Mouse (Mus musculus): ENCODE data around the gene Nphp1.
A peak's percentile ranks its signal among the peaks of the same experiment; 100 is the strongest.

Nphp1 gene

GRCm38 (mm10) chr2:127788440-127789116, at the start of gene Nphp1:
Nphp1 (minus strand) TSS chr2:127788897.
- DNase-seq = peak; percentile 88

- DNase-seq = no peak
Measured at GRCm38 (mm10) chr2:127832833-127833190, 44.1 kb upstream of the Nphp1 start.

- peak; percentile 10 for DNase-seq
Measured at GRCm38 (mm10) chr2:127832103-127832832, 43.6 kb upstream of the Nphp1 start.

- peak; percentile 92 for DNase-seq
Measured at GRCm38 (mm10) chr2:127831401-127832102, 42.9 kb upstream of the Nphp1 start, which contains the start of gene Bub1. Bub1 (minus strand) TSS chr2:127831865.

GRCm38 (mm10) chr2:127791919-127792603, 3.4 kb upstream of the Nphp1 start, which contains the start of gene Mtln:
Mtln (minus strand) TSS chr2:127792488.
- DNase-seq = peak; percentile 90

- no peak for DNase-seq
Measured at GRCm38 (mm10) chr2:127789651-127790270, 1.1 kb upstream of the Nphp1 start.

- DNase-seq = no peak
Measured at GRCm38 (mm10) chr2:127789138-127789537, 441 bp upstream of the Nphp1 start.

- DNase-seq = no peak
Measured at GRCm38 (mm10) chr2:127787226-127787625, 1.5 kb downstream of the Nphp1 start.

- no peak for DNase-seq
Measured at GRCm38 (mm10) chr2:127778451-127778850, 10.2 kb downstream of the Nphp1 start.

- DNase-seq = no peak
Measured at GRCm38 (mm10) chr2:127775013-127775412, 13.7 kb downstream of the Nphp1 start.

GRCm38 (mm10) chr2:127774578-127774941, 14.1 kb downstream of the Nphp1 start:
- no peak for DNase-seq

GRCm38 (mm10) chr2:127773938-127774577, 14.6 kb downstream of the Nphp1 start:
- no peak for DNase-seq

GRCm38 (mm10) chr2:127761587-127761986, 27.1 kb downstream of the Nphp1 start:
- no peak for DNase-seq

GRCm38 (mm10) chr2:127760429-127761000, 28.2 kb downstream of the Nphp1 start:
- DNase-seq = no peak

GRCm38 (mm10) chr2:127760014-127760413, 28.7 kb downstream of the Nphp1 start:
- DNase-seq = no peak

GRCm38 (mm10) chr2:127759157-127759880, 29.4 kb downstream of the Nphp1 start:
- DNase-seq = no peak

GRCm38 (mm10) chr2:127757171-127757570, 31.5 kb downstream of the Nphp1 start:
- no peak for DNase-seq

GRCm38 (mm10) chr2:127754113-127754512, 34.6 kb downstream of the Nphp1 start:
- DNase-seq = no peak

GRCm38 (mm10) chr2:127751849-127752610, 36.7 kb downstream of the Nphp1 start:
- no peak for DNase-seq

GRCm38 (mm10) chr2:127749376-127749775, 39.3 kb downstream of the Nphp1 start:
- DNase-seq = no peak

Measured in kidney, adult 18-20 months (tissue).